Mouse (Mus musculus): ENCODE data around the gene Traf7. TPM values are rescaled to one million over a fixed set of nuclear protein-coding genes. Genes with fewer than 3 reads are reported as not detected.
A peak's percentile ranks its signal among the peaks of the same experiment; 100 is the strongest.

Gene Traf7
- 89.3 and 102 TPM in 2 replicates for polyA plus RNA-seq (2014; fragmentation: Nextera tagmentation; extraction: Ambion mirVana)

GRCm38 (mm10) chr17:24527723-24528559 is at the start of gene Traf7:
Gene Traf7, minus strand, starts transcription at chr17:24527938.
- ATAC-seq (ENCODE audit: insufficient number of reproducible peaks, low FRiP score, low TSS enrichment, low read depth): peak; percentile 97
- peak; percentile 95 for DNase-seq (ENCODE audit: low spot score)
- H3K36me3 ChIP-seq (ENCODE audit: control insufficient read depth, insufficient read depth, low read length): peaks cover 6% of the 10 kb centered on the region; the same call in 1 of the 2 replicates
- H3K9me3 ChIP-seq (ENCODE audit: control insufficient read depth, low read length): no peaks in the 10 kb centered on the region
- peak within 1 kb of the TSS; percentile 62 for H3K4me3 ChIP-seq (ENCODE audit: low read depth, low read length)
- H3K4me2 ChIP-seq (ENCODE audit: low read depth, severe bottlenecking): peak within 1 kb of the TSS; percentile 84
- peak within 1 kb of the TSS; percentile 87 for H3K9ac ChIP-seq (ENCODE audit: low read length)
- H3K27ac ChIP-seq (replicated peaks; ENCODE audit: low read depth, low read length): peak within 1 kb of the TSS; percentile 68; the same call in 1 of the 2 replicates
- under 1% methylated on average over 40 of the region's 40 CpGs for WGBS
- H3K27me3 ChIP-seq (ENCODE audit: control insufficient read depth, insufficient read depth, low read length): no peaks in the 10 kb centered on the region
- H3K4me1 ChIP-seq (ENCODE audit: control insufficient read depth, insufficient read depth, low read length): peaks cover 36% of the 10 kb centered on the region

- H3K4me1 ChIP-seq (ENCODE audit: control insufficient read depth, insufficient read depth, low read length): no peaks in the 10 kb centered on the region
- no peak overlapping the region for H3K9ac ChIP-seq (ENCODE audit: low read length)
- no peak for ATAC-seq (ENCODE audit: insufficient number of reproducible peaks, low FRiP score, low TSS enrichment, low read depth)
- no peak overlapping the region for H3K4me3 ChIP-seq (ENCODE audit: low read depth, low read length)
- no peaks in the 10 kb centered on the region for H3K9me3 ChIP-seq (ENCODE audit: control insufficient read depth, low read length)
- 97% methylated on average over 9 of the region's 9 CpGs for WGBS
- H3K27me3 ChIP-seq (ENCODE audit: control insufficient read depth, insufficient read depth, low read length): no peaks in the 10 kb centered on the region
- peaks cover 15% of the 10 kb centered on the region for H3K36me3 ChIP-seq (ENCODE audit: control insufficient read depth, insufficient read depth, low read length)
- H3K27ac ChIP-seq (replicated peaks; ENCODE audit: low read depth, low read length): no peak overlapping the region
- no peak overlapping the region for H3K4me2 ChIP-seq (ENCODE audit: low read depth, severe bottlenecking)
- DNase-seq (ENCODE audit: low spot score): no peak
These were observed 46.1 kb upstream of the Traf7 start for GRCm38 (mm10) chr17:24573811-24574210.

GRCm38 (mm10) chr17:24572651-24573245 is 45.0 kb upstream of the Traf7 start:
- Histone ChIP-seq H3K27me3 (ENCODE audit: control insufficient read depth, insufficient read depth, low read length) (no peaks in the 10 kb centered on the region), H3K36me3 (ENCODE audit: control insufficient read depth, insufficient read depth, low read length) (peaks cover 19% of the 10 kb centered on the region), H3K4me1 (ENCODE audit: control insufficient read depth, insufficient read depth, low read length) (no peaks in the 10 kb centered on the region), H3K4me2 (ENCODE audit: low read depth, severe bottlenecking) (no peak overlapping the region), H3K9ac (ENCODE audit: low read length) (no peak overlapping the region), H3K9me3 (ENCODE audit: control insufficient read depth, low read length) (no peaks in the 10 kb centered on the region), H3K4me3 (ENCODE audit: low read depth, low read length) (no peak overlapping the region), H3K27ac (replicated peaks; ENCODE audit: low read depth, low read length) (no peak overlapping the region)
- WGBS: 90% methylated on average over 12 of the region's 12 CpGs
- DNase-seq (ENCODE audit: low spot score): no peak
- ATAC-seq (ENCODE audit: insufficient number of reproducible peaks, low FRiP score, low TSS enrichment, low read depth): no peak

GRCm38 (mm10) chr17:24569837-24570236 is 42.1 kb upstream of the Traf7 start:
- Histone ChIP-seq H3K36me3 (ENCODE audit: control insufficient read depth, insufficient read depth, low read length) (peaks cover 21% of the 10 kb centered on the region), H3K4me2 (ENCODE audit: low read depth, severe bottlenecking) (no peak overlapping the region), H3K9ac (ENCODE audit: low read length) (no peak overlapping the region), H3K27me3 (ENCODE audit: control insufficient read depth, insufficient read depth, low read length) (no peaks in the 10 kb centered on the region), H3K27ac (replicated peaks; ENCODE audit: low read depth, low read length) (no peak overlapping the region), H3K4me3 (ENCODE audit: low read depth, low read length) (no peak overlapping the region), H3K9me3 (ENCODE audit: control insufficient read depth, low read length) (no peaks in the 10 kb centered on the region), H3K4me1 (ENCODE audit: control insufficient read depth, insufficient read depth, low read length) (no peaks in the 10 kb centered on the region)
- 91% methylated on average over 4 of the region's 4 CpGs for WGBS
- no peak for DNase-seq (ENCODE audit: low spot score)
- no peak for ATAC-seq (ENCODE audit: insufficient number of reproducible peaks, low FRiP score, low TSS enrichment, low read depth)

GRCm38 (mm10) chr17:24567034-24567779 is 39.5 kb upstream of the Traf7 start:
- Histone ChIP-seq H3K4me2 (ENCODE audit: low read depth, severe bottlenecking) (no peak overlapping the region), H3K4me3 (ENCODE audit: low read depth, low read length) (no peak overlapping the region), H3K4me1 (ENCODE audit: control insufficient read depth, insufficient read depth, low read length) (no peaks in the 10 kb centered on the region), H3K27ac (replicated peaks; ENCODE audit: low read depth, low read length) (no peak overlapping the region), H3K9me3 (ENCODE audit: control insufficient read depth, low read length) (no peaks in the 10 kb centered on the region), H3K9ac (ENCODE audit: low read length) (no peak overlapping the region), H3K36me3 (ENCODE audit: control insufficient read depth, insufficient read depth, low read length) (peaks cover 18% of the 10 kb centered on the region), H3K27me3 (ENCODE audit: control insufficient read depth, insufficient read depth, low read length) (no peaks in the 10 kb centered on the region)
- 87% methylated on average over 8 of the region's 8 CpGs for WGBS
- DNase-seq (ENCODE audit: low spot score) (no peak), ATAC-seq (ENCODE audit: insufficient number of reproducible peaks, low FRiP score, low TSS enrichment, low read depth) (no peak)

- DNase-seq (ENCODE audit: low spot score): no peak
- WGBS: 90% methylated on average over 3 of the region's 3 CpGs
- Histone ChIP-seq H3K27ac (replicated peaks; ENCODE audit: low read depth, low read length) (no peak overlapping the region), H3K4me2 (ENCODE audit: low read depth, severe bottlenecking) (no peak overlapping the region), H3K9me3 (ENCODE audit: control insufficient read depth, low read length) (no peaks in the 10 kb centered on the region), H3K4me3 (ENCODE audit: low read depth, low read length) (no peak overlapping the region), H3K4me1 (ENCODE audit: control insufficient read depth, insufficient read depth, low read length) (no peaks in the 10 kb centered on the region), H3K9ac (ENCODE audit: low read length) (no peak overlapping the region), H3K36me3 (ENCODE audit: control insufficient read depth, insufficient read depth, low read length) (peaks cover 12% of the 10 kb centered on the region), H3K27me3 (ENCODE audit: control insufficient read depth, insufficient read depth, low read length) (no peaks in the 10 kb centered on the region)
- no peak for ATAC-seq (ENCODE audit: insufficient number of reproducible peaks, low FRiP score, low TSS enrichment, low read depth)
These were observed 38.1 kb upstream of the Traf7 start for GRCm38 (mm10) chr17:24565792-24566191.

GRCm38 (mm10) chr17:24565092-24565491 is 37.4 kb upstream of the Traf7 start:
- ATAC-seq (ENCODE audit: insufficient number of reproducible peaks, low FRiP score, low TSS enrichment, low read depth): no peak
- no peak overlapping the region for H3K4me3 ChIP-seq (ENCODE audit: low read depth, low read length)
- no peaks in the 10 kb centered on the region for H3K9me3 ChIP-seq (ENCODE audit: control insufficient read depth, low read length)
- H3K27me3 ChIP-seq (ENCODE audit: control insufficient read depth, insufficient read depth, low read length): no peaks in the 10 kb centered on the region
- no peaks in the 10 kb centered on the region for H3K4me1 ChIP-seq (ENCODE audit: control insufficient read depth, insufficient read depth, low read length)
- WGBS: 87% methylated on average over 3 of the region's 3 CpGs
- H3K4me2 ChIP-seq (ENCODE audit: low read depth, severe bottlenecking): no peak overlapping the region
- no peak overlapping the region for H3K9ac ChIP-seq (ENCODE audit: low read length)
- no peak overlapping the region for H3K27ac ChIP-seq (replicated peaks; ENCODE audit: low read depth, low read length)
- peaks cover 12% of the 10 kb centered on the region for H3K36me3 ChIP-seq (ENCODE audit: control insufficient read depth, insufficient read depth, low read length)
- no peak for DNase-seq (ENCODE audit: low spot score)

- 90% methylated on average over 4 of the region's 4 CpGs for WGBS
- H3K27me3 ChIP-seq (ENCODE audit: control insufficient read depth, insufficient read depth, low read length): no peaks in the 10 kb centered on the region
These were observed 36.7 kb upstream of the Traf7 start for GRCm38 (mm10) chr17:24564422-24564821.

More at GRCm38 (mm10) chr17:24564422-24564821, 36.7 kb upstream of the Traf7 start:
- Histone ChIP-seq H3K4me3 (ENCODE audit: low read depth, low read length) (no peak overlapping the region), H3K36me3 (ENCODE audit: control insufficient read depth, insufficient read depth, low read length) (peaks cover 12% of the 10 kb centered on the region), H3K4me2 (ENCODE audit: low read depth, severe bottlenecking) (no peak overlapping the region), H3K9me3 (ENCODE audit: control insufficient read depth, low read length) (no peaks in the 10 kb centered on the region), H3K27ac (replicated peaks; ENCODE audit: low read depth, low read length) (no peak overlapping the region), H3K9ac (ENCODE audit: low read length) (no peak overlapping the region), H3K4me1 (ENCODE audit: control insufficient read depth, insufficient read depth, low read length) (peaks cover 1% of the 10 kb centered on the region; the same call in 1 of the 2 replicates)
- no peak for ATAC-seq (ENCODE audit: insufficient number of reproducible peaks, low FRiP score, low TSS enrichment, low read depth)
- DNase-seq (ENCODE audit: low spot score): no peak
